Mouse (Mus musculus): ENCODE measurements around the gene Foxj2.

The Foxj2 gene

GRCm38 (mm10) chr6:122819306-122820070, at the start of gene Foxj2:
Gene Foxj2, plus strand, starts transcription at chr6:122819914.
- DNase-seq (ENCODE audit: low spot score in 2 of 2): peak; percentile 37 to 51

GRCm38 (mm10) chr6:122770760-122771315, 48.9 kb upstream of the Foxj2 start:
- no peak for DNase-seq (ENCODE audit: low spot score in 2 of 2)

- no peak for DNase-seq (ENCODE audit: low spot score in 2 of 2)
Measured at GRCm38 (mm10) chr6:122772701-122773100, 47.0 kb upstream of the Foxj2 start.

- DNase-seq (ENCODE audit: low spot score in 2 of 2): no peak
Measured at GRCm38 (mm10) chr6:122774345-122774744, 45.4 kb upstream of the Foxj2 start.

- no peak for DNase-seq (ENCODE audit: low spot score in 2 of 2)
Measured at GRCm38 (mm10) chr6:122776040-122776439, 43.7 kb upstream of the Foxj2 start.

GRCm38 (mm10) chr6:122779916-122780315, 39.8 kb upstream of the Foxj2 start:
- DNase-seq (ENCODE audit: low spot score in 2 of 2): no peak

GRCm38 (mm10) chr6:122781167-122781566, 38.5 kb upstream of the Foxj2 start:
- no peak for DNase-seq (ENCODE audit: low spot score in 2 of 2)

- DNase-seq (ENCODE audit: low spot score in 2 of 2): no peak
Measured at GRCm38 (mm10) chr6:122782164-122782563, 37.5 kb upstream of the Foxj2 start.

GRCm38 (mm10) chr6:122784866-122785265, 34.8 kb upstream of the Foxj2 start:
- no peak for DNase-seq (ENCODE audit: low spot score in 2 of 2)

GRCm38 (mm10) chr6:122786275-122786674, 33.4 kb upstream of the Foxj2 start:
- DNase-seq (ENCODE audit: low spot score in 2 of 2): peak; percentile 90

- DNase-seq (ENCODE audit: low spot score in 2 of 2): peak in 1 of 2 experiments; percentile 16
Measured at GRCm38 (mm10) chr6:122795254-122795935, 24.3 kb upstream of the Foxj2 start.

GRCm38 (mm10) chr6:122800640-122801300, 18.9 kb upstream of the Foxj2 start:
- peak; percentile 59 to 69 for DNase-seq (ENCODE audit: low spot score in 2 of 2)

- DNase-seq (ENCODE audit: low spot score in 2 of 2): peak in 1 of 2 experiments; percentile 56
Measured at GRCm38 (mm10) chr6:122801301-122801800, 18.4 kb upstream of the Foxj2 start, which contains the start of gene Slc2a3. Gene Slc2a3, minus strand, starts transcription at chr6:122801640.

- peak; percentile 57 to 63 for DNase-seq (ENCODE audit: low spot score in 2 of 2)
Measured at GRCm38 (mm10) chr6:122801801-122802514, 17.8 kb upstream of the Foxj2 start.

- peak; percentile 89 to 92 for DNase-seq (ENCODE audit: low spot score in 2 of 2)
Measured at GRCm38 (mm10) chr6:122804418-122804817, 15.3 kb upstream of the Foxj2 start.

- DNase-seq (ENCODE audit: low spot score in 2 of 2): no peak
Measured at GRCm38 (mm10) chr6:122810022-122810614, 9.6 kb upstream of the Foxj2 start.

- DNase-seq (ENCODE audit: low spot score in 2 of 2): peak; percentile 97 to 98
Measured at GRCm38 (mm10) chr6:122810615-122811279, 9.0 kb upstream of the Foxj2 start.

- peak; percentile 90 for DNase-seq (ENCODE audit: low spot score in 2 of 2)
Measured at GRCm38 (mm10) chr6:122811280-122811652, 8.4 kb upstream of the Foxj2 start.

- peak in 1 of 2 experiments; percentile 34 for DNase-seq (ENCODE audit: low spot score in 2 of 2)
Measured at GRCm38 (mm10) chr6:122811771-122812600, 7.7 kb upstream of the Foxj2 start.

Data from right cerebral cortex, adult 2 months (tissue).